Mouse (Mus musculus) bone marrow, adult 2 months (tissue): ENCODE measurements around the gene Fndc11.

ENCODE experiments used
- CTCF ChIP-seq: fragments of 200-500 bp; IDR thresholded peaks from 2 replicates; pipeline ENCODE4 v1.5.1; 2011; ENCODE audit warnings: low read length, control low read depth; ENCODE audit not compliant: control insufficient read depth, insufficient read depth
- POLR2A ChIP-seq: fragments of 200-500 bp; IDR thresholded peaks from 2 replicates; pipeline ENCODE4 v1.6.1; 2011; ENCODE audit warnings: low read depth, mild to moderate bottlenecking, control low read depth, low read length, borderline replicate concordance; ENCODE audit not compliant: control insufficient read depth

GRCm38 (mm10) chr2:181227122-181227521 lies 7.3 kb downstream of the Fndc11 start:
- no peak for TF ChIP-seq POLR2A
- TF ChIP-seq CTCF = no peak
